Mouse (Mus musculus): ENCODE measurements around the gene Sh3d19. TPM values are rescaled to one million over a fixed set of nuclear protein-coding genes. Genes with fewer than 3 reads are reported as not detected.

The Sh3d19 gene
- polyA plus RNA-seq, 1 experiment from 2014 or later: 10.9 TPM

GRCm38 (mm10) chr3:86108576-86108975, 137.7 kb downstream of the Sh3d19 start:
- Histone ChIP-seq H3K27me3 (replicated peaks) (no peaks in the 10 kb centered on the region), H3K4me2 (replicated peaks) (no peak overlapping the region), H3K36me3 (no peaks in the 10 kb centered on the region), H3K4me3 (no peak overlapping the region), H3K9ac (no peak overlapping the region), H3K27ac (no peak overlapping the region), H3K4me1 (no peaks in the 10 kb centered on the region), H3K9me3 (no peaks in the 10 kb centered on the region)
- ATAC-seq (ENCODE audit: low FRiP score, low read depth): no peak
- 88% methylated on average over 4 of the region's 4 CpGs for WGBS

GRCm38 (mm10) chr3:86109099-86109498, 138.2 kb downstream of the Sh3d19 start:
- Histone ChIP-seq H3K9me3 (no peaks in the 10 kb centered on the region), H3K27me3 (replicated peaks) (no peaks in the 10 kb centered on the region), H3K27ac (no peak overlapping the region), H3K4me1 (no peaks in the 10 kb centered on the region), H3K4me3 (no peak overlapping the region), H3K4me2 (replicated peaks) (no peak overlapping the region), H3K9ac (no peak overlapping the region), H3K36me3 (no peaks in the 10 kb centered on the region)
- no peak for ATAC-seq (ENCODE audit: low FRiP score, low read depth)
- WGBS: 95% methylated on average over 7 of the region's 7 CpGs

DNA sequence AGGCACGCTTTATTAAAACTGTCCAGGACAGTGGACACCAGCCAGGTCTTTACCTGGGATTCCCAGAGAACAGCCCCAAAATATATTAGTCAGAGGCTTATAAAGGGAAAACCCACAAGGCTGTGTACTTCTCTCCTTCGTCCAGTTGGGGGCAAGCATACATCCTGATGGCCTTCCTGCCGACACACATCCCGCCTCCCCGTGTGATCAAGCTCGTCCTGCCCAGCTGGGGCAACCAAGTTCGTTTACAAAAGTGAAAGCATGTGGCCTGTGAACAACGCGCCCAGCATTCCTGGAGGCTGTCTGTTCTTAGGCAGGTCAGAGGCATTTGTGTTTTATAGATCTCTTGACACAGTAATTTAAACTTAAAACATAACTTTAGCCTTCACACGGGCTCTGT, 139.2 kb downstream of the Sh3d19 start:
- Histone ChIP-seq H3K9ac (no peak overlapping the region), H3K4me1 (no peaks in the 10 kb centered on the region), H3K9me3 (no peaks in the 10 kb centered on the region), H3K36me3 (no peaks in the 10 kb centered on the region), H3K4me2 (replicated peaks) (no peak overlapping the region; the same call in 1 of the 2 replicates), H3K4me3 (no peak overlapping the region), H3K27me3 (replicated peaks) (no peaks in the 10 kb centered on the region), H3K27ac (no peak overlapping the region)
- ATAC-seq (ENCODE audit: low FRiP score, low read depth): no peak
- WGBS: 22% methylated on average over 10 of the region's 10 CpGs

GRCm38 (mm10) chr3:86112766-86113165, 141.9 kb downstream of the Sh3d19 start:
- H3K4me3 ChIP-seq: no peak overlapping the region
- no peaks in the 10 kb centered on the region for H3K4me1 ChIP-seq
- peaks cover 4% of the 10 kb centered on the region; the same call in 1 of the 2 replicates for H3K36me3 ChIP-seq
- H3K4me2 ChIP-seq (replicated peaks): no peak overlapping the region
- ATAC-seq (ENCODE audit: low FRiP score, low read depth): no peak
- H3K27ac ChIP-seq: no peak overlapping the region
- WGBS: 79% methylated on average over 7 of the region's 7 CpGs
- no peak overlapping the region for H3K9ac ChIP-seq
- H3K27me3 ChIP-seq (replicated peaks): no peaks in the 10 kb centered on the region
- H3K9me3 ChIP-seq: 0 out of 2 replicates have a peak, but pooled peaks cover 4% of the 10 kb centered on the region

- no peaks in the 10 kb centered on the region for H3K27me3 ChIP-seq (replicated peaks)
- H3K36me3 ChIP-seq: peaks cover 4% of the 10 kb centered on the region; the same call in 1 of the 2 replicates
- 0 out of 2 replicates have a peak, but pooled peaks cover 4% of the 10 kb centered on the region for H3K9me3 ChIP-seq
- WGBS: 65% methylated on average over 12 of the region's 12 CpGs
- H3K4me3 ChIP-seq: no peak overlapping the region
- H3K4me1 ChIP-seq: 0 out of 2 replicates have a peak, but pooled peaks cover 13% of the 10 kb centered on the region
- no peak overlapping the region for H3K9ac ChIP-seq
- ATAC-seq (ENCODE audit: low FRiP score, low read depth): no peak
- H3K27ac ChIP-seq: no peak overlapping the region
- no peak overlapping the region for H3K4me2 ChIP-seq (replicated peaks)
These were observed 143.9 kb downstream of the Sh3d19 start for GRCm38 (mm10) chr3:86114659-86115338.

GRCm38 (mm10) chr3:86116951-86117350, 146.0 kb downstream of the Sh3d19 start:
- no peak overlapping the region for H3K4me3 ChIP-seq
- H3K27me3 ChIP-seq (replicated peaks): no peaks in the 10 kb centered on the region
- H3K9ac ChIP-seq: no peak overlapping the region
- H3K36me3 ChIP-seq: peaks cover 4% of the 10 kb centered on the region; the same call in 1 of the 2 replicates
- 89% methylated on average over 4 of the region's 4 CpGs for WGBS
- no peak overlapping the region for H3K27ac ChIP-seq
- no peak for ATAC-seq (ENCODE audit: low FRiP score, low read depth)
- H3K9me3 ChIP-seq: 0 out of 2 replicates have a peak, but pooled peaks cover 4% of the 10 kb centered on the region
- H3K4me1 ChIP-seq: 0 out of 2 replicates have a peak, but pooled peaks cover 13% of the 10 kb centered on the region
- no peak overlapping the region for H3K4me2 ChIP-seq (replicated peaks)

GRCm38 (mm10) chr3:86119237-86119932, 148.5 kb downstream of the Sh3d19 start:
- no peak for ATAC-seq (ENCODE audit: low FRiP score, low read depth)
- 0 out of 2 replicates have a peak, but pooled peaks cover 4% of the 10 kb centered on the region for H3K9me3 ChIP-seq
- WGBS: 56% methylated on average over 16 of the region's 16 CpGs
- H3K4me1 ChIP-seq: 0 out of 2 replicates have a peak, but pooled peaks cover 13% of the 10 kb centered on the region
- H3K9ac ChIP-seq: no peak overlapping the region
- peaks cover 4% of the 10 kb centered on the region; the same call in 1 of the 2 replicates for H3K36me3 ChIP-seq
- H3K4me3 ChIP-seq: no peak overlapping the region
- no peaks in the 10 kb centered on the region for H3K27me3 ChIP-seq (replicated peaks)
- H3K27ac ChIP-seq: no peak overlapping the region
- no peak overlapping the region for H3K4me2 ChIP-seq (replicated peaks)

GRCm38 (mm10) chr3:86122156-86122555, 151.2 kb downstream of the Sh3d19 start:
- H3K27me3 ChIP-seq (replicated peaks): no peaks in the 10 kb centered on the region
- H3K4me1 ChIP-seq: 0 out of 2 replicates have a peak, but pooled peaks cover 13% of the 10 kb centered on the region
- H3K36me3 ChIP-seq: no peaks in the 10 kb centered on the region
- H3K27ac ChIP-seq: no peak overlapping the region
- no peak overlapping the region for H3K4me3 ChIP-seq
- H3K9me3 ChIP-seq: no peaks in the 10 kb centered on the region
- H3K4me2 ChIP-seq (replicated peaks): no peak overlapping the region
- H3K9ac ChIP-seq: no peak overlapping the region
- ATAC-seq (ENCODE audit: low FRiP score, low read depth): no peak

DNA sequence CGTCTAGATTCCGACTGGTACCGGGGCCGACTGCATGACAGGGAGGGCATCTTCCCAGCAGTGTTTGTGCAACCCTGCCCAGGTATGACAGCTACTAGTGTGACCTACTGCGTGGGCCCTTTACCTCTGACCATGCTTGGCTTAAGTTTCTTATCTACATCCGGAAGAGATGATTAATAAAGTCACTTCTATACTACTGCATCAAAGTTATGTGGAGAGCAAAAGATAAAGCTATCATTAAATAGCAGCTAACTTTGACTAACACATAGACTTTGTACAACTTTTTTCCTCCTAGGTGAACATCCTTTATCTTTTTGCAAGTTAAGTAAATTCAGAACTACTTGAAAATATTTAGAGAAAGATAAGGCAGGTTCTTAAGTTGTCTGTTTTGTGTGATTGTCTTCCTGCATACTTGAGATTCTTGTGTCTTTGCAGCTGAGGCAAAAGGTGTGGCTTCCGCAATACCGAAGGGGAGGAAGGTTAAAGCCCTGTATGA, 152.4 kb downstream of the Sh3d19 start:
- WGBS: 95% methylated on average over 8 of the region's 8 CpGs
- no peak overlapping the region for H3K27ac ChIP-seq
- no peaks in the 10 kb centered on the region for H3K9me3 ChIP-seq
- ATAC-seq (ENCODE audit: low FRiP score, low read depth): no peak
- no peaks in the 10 kb centered on the region for H3K36me3 ChIP-seq
- no peak overlapping the region for H3K4me3 ChIP-seq
- no peak overlapping the region for H3K4me2 ChIP-seq (replicated peaks)
- H3K4me1 ChIP-seq: 0 out of 2 replicates have a peak, but pooled peaks cover 13% of the 10 kb centered on the region
- H3K9ac ChIP-seq: no peak overlapping the region
- H3K27me3 ChIP-seq (replicated peaks): no peaks in the 10 kb centered on the region

DNA sequence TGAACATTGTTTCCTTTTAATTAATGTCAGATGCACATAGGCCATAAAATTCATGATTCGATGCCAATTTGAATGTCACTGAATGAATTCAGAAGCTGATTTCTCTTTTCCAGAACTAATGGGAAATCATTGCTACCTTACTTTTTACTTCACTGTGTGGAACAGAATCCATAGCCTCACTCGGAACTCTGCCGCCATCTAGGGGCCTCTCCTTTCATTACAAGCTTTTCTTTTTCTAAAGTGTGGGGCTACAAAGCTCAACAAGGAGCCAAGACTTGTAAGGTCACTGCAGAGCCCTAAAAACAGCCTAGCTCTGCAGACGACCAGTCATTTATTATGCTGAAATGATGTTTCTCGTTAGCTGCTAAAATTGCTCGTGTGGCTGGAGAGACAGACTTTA, 158.8 kb downstream of the Sh3d19 start:
- no peak for ATAC-seq (ENCODE audit: low FRiP score, low read depth)
- H3K9ac ChIP-seq: no peak overlapping the region
- H3K4me1 ChIP-seq: no peaks in the 10 kb centered on the region
- H3K9me3 ChIP-seq: no peaks in the 10 kb centered on the region
- no peaks in the 10 kb centered on the region for H3K27me3 ChIP-seq (replicated peaks)
- H3K27ac ChIP-seq: no peak overlapping the region
- H3K36me3 ChIP-seq: no peaks in the 10 kb centered on the region
- H3K4me3 ChIP-seq: no peak overlapping the region
- WGBS: 17% methylated on average over 6 of the region's 6 CpGs
- H3K4me2 ChIP-seq (replicated peaks): no peak overlapping the region

DNA sequence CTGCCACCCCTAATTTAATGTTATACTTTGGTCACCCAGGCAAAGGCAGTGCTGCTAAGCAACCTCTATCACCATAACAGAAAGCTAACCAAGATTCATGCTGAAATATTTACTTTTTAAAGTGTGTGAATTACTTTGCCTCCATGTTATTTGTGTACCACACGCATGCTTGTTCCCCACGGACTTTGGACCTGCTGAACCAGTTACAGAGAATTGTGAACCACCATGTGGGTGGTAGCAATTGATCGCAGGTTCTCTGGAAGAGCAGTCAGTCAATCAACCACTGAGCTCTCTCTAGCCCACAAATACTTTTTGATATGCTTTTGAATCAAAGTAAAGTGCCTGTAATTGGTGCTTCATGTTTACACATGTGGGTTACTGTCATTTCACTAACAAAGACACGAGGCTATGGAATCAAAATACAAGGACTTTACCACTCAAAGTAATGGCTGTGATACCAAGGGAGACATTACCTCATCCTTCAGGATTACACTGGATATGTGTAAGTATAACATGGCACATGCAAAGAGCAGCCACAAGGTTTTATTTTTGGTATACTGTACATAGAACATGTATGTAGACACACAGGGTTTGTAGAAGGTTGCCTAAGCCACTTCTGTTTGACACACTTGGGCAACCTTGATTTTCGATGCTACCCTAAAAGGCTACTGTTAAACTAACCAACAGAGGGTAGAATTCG, 164.2 kb downstream of the Sh3d19 start:
- Histone ChIP-seq H3K27ac (no peak overlapping the region), H3K9me3 (no peaks in the 10 kb centered on the region), H3K36me3 (peaks cover 47% of the 10 kb centered on the region), H3K9ac (no peak overlapping the region), H3K27me3 (replicated peaks) (no peaks in the 10 kb centered on the region), H3K4me3 (no peak overlapping the region), H3K4me2 (replicated peaks) (no peak overlapping the region), H3K4me1 (no peaks in the 10 kb centered on the region; the same call in 1 of the 2 replicates)
- no peak for ATAC-seq (ENCODE audit: low FRiP score, low read depth)
- 94% methylated on average over 6 of the region's 6 CpGs for WGBS
